Mouse (Mus musculus) G1E (cell line): ENCODE data around the gene Ntn5. TPM values are rescaled to one million over a fixed set of nuclear protein-coding genes. Genes with fewer than 3 reads are reported as not detected.

Experiments used
- ATAC-seq: 2 replicates; pipeline ENCODE4 v1.8.0; 2016; ENCODE audit warnings: mild to moderate bottlenecking; ENCODE audit not compliant: insufficient number of reproducible peaks, poor library complexity, low FRiP score, severe bottlenecking; ENCODE audit errors: extremely low read depth
- DNase-seq: peaks from one replicate; pipeline ENCODE4 v3.0.0; 2012; ENCODE audit warnings: low spot score
- H3K27me3 ChIP-seq: 2 replicates; pipeline ENCODE4 v1.6.1; 2012; ENCODE audit warnings: mild to moderate bottlenecking, low read length, inconsistent platforms; ENCODE audit not compliant: insufficient read depth
- H3K36me3 ChIP-seq: replicated peaks from 2 replicates; pipeline ENCODE3; 2012; ENCODE audit warnings: mild to moderate bottlenecking, inconsistent platforms
- H3K4me1 ChIP-seq: 2 replicates; pipeline ENCODE4 v1.6.1; 2012; ENCODE audit warnings: low read depth, low read length, inconsistent platforms, mixed read lengths; ENCODE audit not compliant: insufficient read depth
- H3K4me3 ChIP-seq: 2 replicates; pipeline ENCODE4 v1.5.1; 2012; ENCODE audit warnings: low read depth, mild to moderate bottlenecking, inconsistent platforms, low read length, moderate library complexity, mixed read lengths
- H3K9me3 ChIP-seq: replicated peaks from 2 replicates; pipeline ENCODE4 v1.6.1; 2012; ENCODE audit warnings: inconsistent platforms
- CTCF ChIP-seq: IDR thresholded peaks from 2 replicates; pipeline ENCODE4 v1.5.1; 2012; ENCODE audit warnings: low read depth, low read length, inconsistent platforms, mixed read lengths
- GATA1 ChIP-seq: IDR thresholded peaks from 2 replicates; pipeline ENCODE4 v1.6.1; 2012; ENCODE audit warnings: borderline replicate concordance, low read length, inconsistent platforms, mixed read lengths
- GATA2 ChIP-seq: IDR thresholded peaks from 2 replicates; pipeline ENCODE4 v1.6.1; 2012; ENCODE audit warnings: low read depth, low read length, inconsistent platforms, borderline replicate concordance
- POLR2AphosphoS5 ChIP-seq: IDR thresholded peaks from 2 replicates; pipeline ENCODE4 v1.6.1; 2012; ENCODE audit warnings: low read depth, low read length, inconsistent platforms; ENCODE audit not compliant: insufficient replicate concordance
- TAL1 ChIP-seq: conservative IDR thresholded peaks from 2 replicates; pipeline ENCODE4 v1.6.1; 2012; ENCODE audit warnings: low read depth, low read length, inconsistent platforms, mixed read lengths
- polyA plus RNA-seq: library from polyadenylated mRNA; stranded (reverse); fragments of >175 nt; gene quantifications from 2 replicates; pipeline ENCODE4 v1.2.3, GENCODE M21; 2012
- total RNA-seq, 2 experiments: library from RNA; stranded (forward) in 1 of 2; stranded (reverse) in 1 of 2; fragments of 200-1000 nt in 1 of 2; fragments of >200 nt in 1 of 2; fragmentation: Nextera tagmentation in 1 of 2; gene quantifications; 2 replicates each; pipeline ENCODE4 v1.2.3; 2014 to 2017

Gene Ntn5
- total and polyA plus RNA-seq, 3 experiments = 0.21 TPM; not detected in 2

DNA sequence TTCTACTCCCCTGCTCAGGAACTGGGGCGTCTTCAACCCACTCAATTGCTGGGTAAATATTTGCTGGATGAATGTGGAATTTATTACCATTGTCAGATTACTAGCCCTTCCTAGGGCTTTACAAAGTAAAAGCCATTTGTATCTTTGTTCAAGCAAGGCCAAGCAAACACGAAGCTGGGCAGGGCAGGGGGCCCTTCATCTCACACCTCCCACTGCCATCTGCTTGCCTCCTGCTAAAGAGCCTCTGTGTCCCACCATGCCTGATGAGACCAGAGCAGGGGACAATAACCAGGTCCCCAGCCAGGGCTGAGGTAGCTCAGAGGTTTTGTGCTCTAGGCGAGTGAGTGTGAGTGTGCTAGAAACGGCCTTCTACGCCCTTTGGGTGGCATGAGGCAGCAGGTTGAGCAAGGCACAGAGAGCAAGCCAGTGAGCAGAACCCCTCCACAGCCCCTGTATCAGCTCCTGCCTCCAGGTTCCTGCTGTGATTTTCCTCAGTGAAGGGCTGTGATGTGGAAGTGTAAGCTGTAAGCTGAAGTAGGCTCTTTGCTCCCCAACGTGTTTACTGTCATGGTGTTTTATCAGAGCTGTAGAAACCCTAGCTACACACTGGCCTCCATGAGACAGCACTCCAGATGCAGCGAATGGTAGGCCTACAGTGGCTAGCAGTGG, 6.1 kb upstream of the Ntn5 start:
- Histone ChIP-seq H3K4me1 (peaks cover 36% of the 10 kb centered on the region), H3K27me3 (peaks cover 47% of the 10 kb centered on the region), H3K36me3 (no peaks in the 10 kb centered on the region), H3K4me3 (no peak overlapping the region), H3K9me3 (no peaks in the 10 kb centered on the region)
- ATAC-seq = no peak
- no peak for DNase-seq
- no peak for TF ChIP-seq GATA1
- TF ChIP-seq GATA2 = no peak
- no peak for TF ChIP-seq POLR2AphosphoS5
- TF ChIP-seq TAL1 = no peak
- no peak for TF ChIP-seq CTCF

GRCm38 (mm10) chr7:45678513-45678912, 5.3 kb upstream of the Ntn5 start:
- no peak for ATAC-seq
- TF ChIP-seq CTCF (no peak), POLR2AphosphoS5 (no peak), GATA2 (no peak)
- Histone ChIP-seq H3K9me3 (no peaks in the 10 kb centered on the region), H3K27me3 (peaks cover 41% of the 10 kb centered on the region), H3K4me1 (peaks cover 44% of the 10 kb centered on the region), H3K36me3 (no peaks in the 10 kb centered on the region), H3K4me3 (no peak overlapping the region)
- no peak for DNase-seq

- ATAC-seq (no peak), DNase-seq (no peak)
- peaks cover 44% of the 10 kb centered on the region for H3K27me3 ChIP-seq
- H3K4me3 ChIP-seq = no peak overlapping the region
- TF ChIP-seq CTCF = no peak
- no peak for TF ChIP-seq GATA2
- no peak for TF ChIP-seq POLR2AphosphoS5
- TF ChIP-seq TAL1 = no peak
- no peak for TF ChIP-seq GATA1
- no peaks in the 10 kb centered on the region for H3K36me3 ChIP-seq
- H3K9me3 ChIP-seq = no peaks in the 10 kb centered on the region
- peaks cover 50% of the 10 kb centered on the region for H3K4me1 ChIP-seq
Measured at GRCm38 (mm10) chr7:45679966-45680621, 3.7 kb upstream of the Ntn5 start.

- H3K27me3 ChIP-seq = peaks cover 48% of the 10 kb centered on the region
- H3K4me1 ChIP-seq = peaks cover 52% of the 10 kb centered on the region
- no peaks in the 10 kb centered on the region for H3K9me3 ChIP-seq
- DNase-seq (peak; percentile 48), ATAC-seq (peak; percentile 35; the same call in 1 of the 2 replicates)
- H3K4me3 ChIP-seq = no peak overlapping the region; the same call in 1 of the 2 replicates
- TF ChIP-seq GATA2 (no peak), POLR2AphosphoS5 (no peak), GATA1 (no peak), TAL1 (no peak), CTCF (no peak)
- no peaks in the 10 kb centered on the region for H3K36me3 ChIP-seq
Measured at GRCm38 (mm10) chr7:45681046-45681736, 2.6 kb upstream of the Ntn5 start.

GRCm38 (mm10) chr7:45682144-45683126, 1.4 kb upstream of the Ntn5 start:
- peaks cover 52% of the 10 kb centered on the region for H3K4me1 ChIP-seq
- peak; percentile 96 for TF ChIP-seq CTCF
- TF ChIP-seq GATA2 = no peak
- TF ChIP-seq TAL1 = no peak
- TF ChIP-seq GATA1 = no peak
- TF ChIP-seq POLR2AphosphoS5 = no peak
- DNase-seq (peak; percentile 89), ATAC-seq (peak; percentile 65)
- H3K36me3 ChIP-seq = no peaks in the 10 kb centered on the region
- peak overlapping the region; percentile 65; the same call in 1 of the 2 replicates for H3K4me3 ChIP-seq
- H3K9me3 ChIP-seq = no peaks in the 10 kb centered on the region
- peaks cover 53% of the 10 kb centered on the region for H3K27me3 ChIP-seq

DNA sequence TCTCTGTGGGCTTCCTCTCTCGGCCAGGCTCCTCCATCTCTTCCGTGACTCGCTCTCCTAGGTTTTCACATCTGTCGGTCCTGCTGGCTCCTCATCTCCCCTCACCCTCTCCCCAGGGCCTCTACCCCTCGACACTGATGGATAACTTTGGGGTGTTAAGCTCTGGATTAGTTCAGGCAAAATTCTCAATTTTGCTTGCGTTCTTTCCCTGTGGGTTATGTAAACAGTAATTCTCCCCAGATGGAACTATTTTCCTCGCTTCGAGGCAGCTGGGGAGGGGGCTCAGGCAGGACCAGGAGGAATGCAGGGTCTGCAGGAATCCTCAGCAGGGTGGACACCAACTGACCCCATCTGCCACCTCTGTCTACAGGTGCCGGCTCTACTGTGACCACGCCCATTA, 2.0 kb downstream of the Ntn5 start:
- no peak for TF ChIP-seq CTCF
- Histone ChIP-seq H3K9me3 (no peaks in the 10 kb centered on the region), H3K4me1 (peaks cover 36% of the 10 kb centered on the region), H3K4me3 (no peak overlapping the region), H3K36me3 (no peaks in the 10 kb centered on the region), H3K27me3 (peaks cover 63% of the 10 kb centered on the region)
- ATAC-seq (no peak), DNase-seq (no peak)
